Mouse (Mus musculus): ENCODE measurements around the gene Ppm1g. TPM values are rescaled to one million over a fixed set of nuclear protein-coding genes. Genes with fewer than 3 reads are reported as not detected.

Gene Ppm1g
- total and polyA plus RNA-seq, 3 experiments, result 96.9 to 366 (median 182) TPM

DNA sequence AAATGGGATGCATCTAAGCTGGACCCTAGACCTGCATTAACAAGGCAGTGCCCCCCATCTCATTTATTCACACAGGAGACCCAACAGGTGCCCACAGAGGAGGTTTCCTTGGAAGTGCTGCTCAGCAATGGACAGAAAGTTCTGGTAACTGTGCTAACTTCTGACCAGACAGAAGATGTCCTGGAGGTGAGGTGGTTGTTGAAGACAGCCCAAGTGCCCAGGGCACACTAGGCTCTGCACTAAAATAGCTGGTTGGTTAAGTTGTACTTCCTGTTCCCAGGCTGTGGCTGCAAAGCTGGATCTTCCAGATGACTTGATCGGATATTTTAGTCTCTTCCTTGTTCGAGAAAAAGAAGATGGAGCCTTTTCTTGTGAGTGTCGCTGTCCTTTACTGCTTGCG is 24.8 kb downstream of the Ppm1g start:
- Histone ChIP-seq H3K27ac (ENCODE audit: insufficient read depth, low read depth) (no peak overlapping the region), H3K27me3 (replicated peaks) (no peaks in the 10 kb centered on the region), H3K9me3 (replicated peaks; ENCODE audit: low read length) (no peaks in the 10 kb centered on the region), H3K4me3 (replicated peaks in 1 of 3; ENCODE audit: low read depth in 2 of 3, low read length in 2 of 3, poor library complexity in 1 of 3) (no peak overlapping the region), H3K36me3 (replicated peaks in 1 of 2; ENCODE audit: control insufficient read depth in 1 of 2, insufficient read depth in 1 of 2, low read length in 1 of 2) (peaks cover 62 to 72% of the 10 kb centered on the region in 2 experiments), H3K4me1 (ENCODE audit: control insufficient read depth in 1 of 2, insufficient read depth in 2 of 2) (peaks cover 8 to 38% of the 10 kb centered on the region in 2 experiments), H3K4me2 (ENCODE audit: insufficient read depth, low read depth, poor library complexity, severe bottlenecking) (no peak overlapping the region), H3K9ac (ENCODE audit: insufficient read depth, low read depth) (no peak overlapping the region), H3K79me2 (replicated peaks; ENCODE audit: control insufficient read depth, extremely low read depth, insufficient read depth, poor library complexity, severe bottlenecking) (peaks cover 32% of the 10 kb centered on the region)
- dilution Hi-C loops (cut with MboI; ENCODE audit: extremely low pct_ligation_motif_present, extremely low pct_unique_long_range_greater_than_20kb, low sequenced_read_pairs) (no loop called here), in situ Hi-C loops (cut with MboI; ENCODE audit: low pct_ligation_motif_present, low pct_unique_long_range_greater_than_20kb, low sequenced_read_pairs) (no loop called here)
- no peak for DNase-seq (ENCODE audit: extremely low read depth)
- no peak for TF ChIP-seq RCOR1 (conservative IDR thresholded peaks at IDR 0.05; ENCODE audit: low read depth, low read length)
- TF ChIP-seq CTCF (conservative IDR thresholded peaks at IDR 0.05 in 1 of 2, IDR thresholded peaks at IDR 0.05 in 1 of 2; ENCODE audit: low read depth in 2 of 2, low read length in 2 of 2), result no peak
- no peak for TF ChIP-seq MYC (IDR thresholded peaks at IDR 0.05; ENCODE audit: low read depth, low read length)
- TF ChIP-seq MAZ (IDR thresholded peaks at IDR 0.05; ENCODE audit: low read depth, low read length), result no peak
- no peak for TF ChIP-seq PAX5 (IDR thresholded peaks at IDR 0.05; ENCODE audit: low read length)
- TF ChIP-seq GABPA (IDR thresholded peaks at IDR 0.05; ENCODE audit: insufficient replicate concordance, low read depth, low read length), result no peak

- Histone ChIP-seq H3K79me2 (replicated peaks; ENCODE audit: control insufficient read depth, extremely low read depth, insufficient read depth, poor library complexity, severe bottlenecking) (peaks cover 27% of the 10 kb centered on the region), H3K4me2 (ENCODE audit: insufficient read depth, low read depth, poor library complexity, severe bottlenecking) (peak overlapping the region; percentile 84; the same call in 1 of the 2 replicates), H3K27me3 (replicated peaks) (no peaks in the 10 kb centered on the region), H3K27ac (ENCODE audit: insufficient read depth, low read depth) (no peak overlapping the region), H3K4me1 (ENCODE audit: control insufficient read depth in 1 of 2, insufficient read depth in 2 of 2) (peaks cover 2 to 30% of the 10 kb centered on the region in 2 experiments; a peak in 3 of 4 replicates), H3K9me3 (replicated peaks; ENCODE audit: low read length) (no peaks in the 10 kb centered on the region), H3K4me3 (replicated peaks in 1 of 3; ENCODE audit: low read depth in 2 of 3, low read length in 2 of 3, poor library complexity in 1 of 3) (peak overlapping the region; percentile 83 to 96 (median 88)), H3K36me3 (replicated peaks in 1 of 2; ENCODE audit: control insufficient read depth in 1 of 2, insufficient read depth in 1 of 2, low read length in 1 of 2) (peaks cover 62 to 72% of the 10 kb centered on the region in 2 experiments), H3K9ac (ENCODE audit: insufficient read depth, low read depth) (peak overlapping the region; percentile 89)
- TF ChIP-seq ZC3H11A (IDR thresholded peaks at IDR 0.05; ENCODE audit: low read depth, low read length), result no peak
- no peak for TF ChIP-seq JUND (conservative IDR thresholded peaks at IDR 0.05; ENCODE audit: low read depth, low read length)
- TF ChIP-seq ETS1 (conservative IDR thresholded peaks at IDR 0.05; ENCODE audit: low read depth, low read length), result no peak
- TF ChIP-seq JUN (IDR thresholded peaks at IDR 0.05; ENCODE audit: insufficient read depth, low read depth, low read length), result no peak
- TF ChIP-seq ZMIZ1 (IDR thresholded peaks at IDR 0.05; ENCODE audit: low read depth, low read length), result no peak
- no peak for TF ChIP-seq MEF2A (IDR thresholded peaks at IDR 0.05; ENCODE audit: borderline replicate concordance, low read depth, low read length)
- TF ChIP-seq HCFC1 (IDR thresholded peaks at IDR 0.05; ENCODE audit: low read depth, low read length), result no peak
- TF ChIP-seq TCF12 (IDR thresholded peaks at IDR 0.05; ENCODE audit: low read depth, low read length), result no peak
- TF ChIP-seq POLR2AphosphoS2 (IDR thresholded peaks at IDR 0.05; ENCODE audit: low read depth, low read length), result no peak
- TF ChIP-seq ELF1 (IDR thresholded peaks at IDR 0.05; ENCODE audit: low read depth, low read length), result no peak
- TF ChIP-seq MAZ (IDR thresholded peaks at IDR 0.05; ENCODE audit: low read depth, low read length), result no peak
- TF ChIP-seq TBP (conservative IDR thresholded peaks at IDR 0.05; ENCODE audit: low read depth, low read length), result no peak
- no peak for TF ChIP-seq NRF1 (IDR thresholded peaks at IDR 0.05; ENCODE audit: low read depth, low read length)
- TF ChIP-seq PAX5 (IDR thresholded peaks at IDR 0.05; ENCODE audit: low read length), result no peak
- TF ChIP-seq IRF4 (IDR thresholded peaks at IDR 0.05; ENCODE audit: low read depth, low read length), result no peak
- TF ChIP-seq MXI1 (IDR thresholded peaks at IDR 0.05; ENCODE audit: low read depth, low read length), result no peak
- TF ChIP-seq ZNF384 (IDR thresholded peaks at IDR 0.05; ENCODE audit: low read depth, low read length), result no peak
- in situ Hi-C loops (cut with MboI; ENCODE audit: low pct_ligation_motif_present, low pct_unique_long_range_greater_than_20kb, low sequenced_read_pairs) (no loop called here), dilution Hi-C loops (cut with MboI; ENCODE audit: extremely low pct_ligation_motif_present, extremely low pct_unique_long_range_greater_than_20kb, low sequenced_read_pairs) (no loop called here)
- no peak for DNase-seq (ENCODE audit: extremely low read depth)
Observed at GRCm38 (mm10) chr5:31194486-31195485, 25.7 kb downstream of the Ppm1g start.

All from CH12.LX (cell line).